Mouse (Mus musculus): ENCODE measurements around the gene Noc4l. TPM values are rescaled to one million over a fixed set of nuclear protein-coding genes. Genes with fewer than 3 reads are reported as not detected.

Noc4l gene
- polyA plus RNA-seq, 1 experiment from 2014 or later: 47.8 TPM

DNA sequence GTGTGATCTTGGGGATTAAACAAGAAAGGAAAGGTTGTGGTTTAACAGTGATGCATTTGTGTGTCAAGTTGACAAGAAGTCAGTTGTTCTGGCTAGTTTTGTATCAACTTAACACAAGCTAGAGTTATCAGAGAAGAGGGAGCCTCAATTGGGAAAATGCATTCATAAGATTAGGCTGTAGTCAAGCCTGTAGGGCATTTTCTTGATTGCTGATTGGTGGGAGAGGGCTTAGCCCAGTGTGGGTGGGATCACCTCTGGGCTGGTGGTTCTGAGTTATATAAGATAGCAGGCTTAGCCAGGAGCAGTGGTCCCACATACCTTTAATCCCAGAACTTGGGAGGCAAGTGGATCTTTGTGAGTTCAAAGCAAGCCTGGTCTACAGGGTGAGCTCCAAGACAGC lies 6.8 kb downstream of the Noc4l start:
- H3K4me2 ChIP-seq (replicated peaks; ENCODE audit: low read depth, low read length): no peak overlapping the region
- H3K9me3 ChIP-seq (ENCODE audit: control insufficient read depth, low read depth, low read length): no peaks in the 10 kb centered on the region
- no peaks in the 10 kb centered on the region for H3K4me1 ChIP-seq (ENCODE audit: control insufficient read depth, insufficient read depth, low read length)
- H3K4me3 ChIP-seq (ENCODE audit: low read depth, low read length): no peak overlapping the region
- no peak overlapping the region for H3K9ac ChIP-seq (replicated peaks; ENCODE audit: low read depth, low read length)
- ATAC-seq (ENCODE audit: insufficient number of reproducible peaks, insufficient read depth, low FRiP score, low read depth): no peak
- H3K27ac ChIP-seq (ENCODE audit: low read length): no peak overlapping the region
- no peaks in the 10 kb centered on the region for H3K27me3 ChIP-seq (ENCODE audit: control insufficient read depth, insufficient read depth, low read length)
- H3K36me3 ChIP-seq (ENCODE audit: control insufficient read depth, insufficient read depth, low read length): peaks cover 40% of the 10 kb centered on the region

DNA sequence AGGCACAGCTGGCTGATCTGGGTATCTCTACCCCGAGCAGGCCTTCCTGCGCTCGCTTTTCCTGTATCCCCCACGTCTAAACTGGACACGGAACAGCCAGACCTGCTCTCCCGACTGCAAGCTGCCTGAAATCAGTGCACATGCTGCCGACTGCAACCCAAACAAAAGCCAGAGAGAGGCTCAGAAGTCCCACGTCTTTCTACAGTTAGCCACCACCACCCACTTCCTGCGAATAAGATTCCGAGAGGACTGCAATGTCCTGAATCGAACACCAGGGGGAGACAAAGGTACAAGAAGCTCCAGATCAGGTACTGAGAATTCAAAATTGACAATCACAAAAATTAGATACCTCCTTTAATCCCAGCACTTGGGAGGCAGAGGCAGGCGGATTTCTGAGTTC lies 13.8 kb downstream of the Noc4l start:
- 17% methylated on average over 12 of the region's 12 CpGs for WGBS
- no peaks in the 10 kb centered on the region for H3K9me3 ChIP-seq (ENCODE audit: control insufficient read depth, low read depth, low read length)
- H3K4me2 ChIP-seq (replicated peaks; ENCODE audit: low read depth, low read length): 0 out of 2 replicates have a peak overlapping the region, but pooled peaks have one; percentile 8
- no peak overlapping the region for H3K27ac ChIP-seq (ENCODE audit: low read length)
- ATAC-seq (ENCODE audit: insufficient number of reproducible peaks, insufficient read depth, low FRiP score, low read depth): no peak
- H3K27me3 ChIP-seq (ENCODE audit: control insufficient read depth, insufficient read depth, low read length): no peaks in the 10 kb centered on the region
- H3K4me3 ChIP-seq (ENCODE audit: low read depth, low read length): no peak overlapping the region
- H3K4me1 ChIP-seq (ENCODE audit: control insufficient read depth, insufficient read depth, low read length): no peaks in the 10 kb centered on the region
- no peak overlapping the region; the same call in 1 of the 2 replicates for H3K9ac ChIP-seq (replicated peaks; ENCODE audit: low read depth, low read length)
- H3K36me3 ChIP-seq (ENCODE audit: control insufficient read depth, insufficient read depth, low read length): no peaks in the 10 kb centered on the region

DNA sequence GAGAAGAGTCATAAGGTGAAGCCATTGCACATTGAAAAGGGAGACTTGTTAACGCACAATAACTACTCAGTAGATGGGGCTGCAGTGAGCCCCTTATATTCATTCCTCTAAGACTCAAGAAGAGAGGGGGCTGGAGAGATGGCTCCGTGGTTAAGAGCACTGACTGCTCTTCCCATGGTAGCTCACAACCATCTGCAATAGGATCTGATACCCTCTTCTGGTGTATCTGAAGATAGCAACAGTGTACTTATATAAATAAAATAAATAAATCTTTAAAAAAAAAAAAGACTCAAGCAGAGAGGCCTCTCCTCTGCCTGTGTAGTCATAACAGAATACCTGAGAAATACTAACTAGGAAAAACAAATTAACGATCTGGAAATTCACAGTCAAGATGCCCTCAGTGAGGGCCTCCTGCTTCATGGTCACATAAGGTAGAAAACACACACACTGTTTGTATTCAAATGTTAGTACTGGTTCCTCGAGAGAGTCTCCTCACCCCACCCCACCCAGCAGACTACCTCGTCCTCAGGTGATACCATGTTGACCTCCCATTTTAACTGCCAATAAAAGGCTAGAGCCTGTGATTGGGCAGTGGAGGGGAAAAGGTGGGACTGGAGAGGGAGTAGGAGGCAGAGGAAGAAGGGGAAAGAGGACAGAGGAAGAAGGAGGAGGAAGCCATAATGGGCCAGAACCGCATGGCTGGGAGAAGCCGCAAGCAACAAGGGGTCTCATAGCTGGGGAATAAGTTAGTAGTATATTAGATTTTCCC lies 14.7 kb downstream of the Noc4l start:
- H3K4me3 ChIP-seq (ENCODE audit: low read depth, low read length): no peak overlapping the region
- H3K4me2 ChIP-seq (replicated peaks; ENCODE audit: low read depth, low read length): no peak overlapping the region
- no peak for ATAC-seq (ENCODE audit: insufficient number of reproducible peaks, insufficient read depth, low FRiP score, low read depth)
- H3K36me3 ChIP-seq (ENCODE audit: control insufficient read depth, insufficient read depth, low read length): no peaks in the 10 kb centered on the region
- H3K9ac ChIP-seq (replicated peaks; ENCODE audit: low read depth, low read length): no peak overlapping the region
- H3K4me1 ChIP-seq (ENCODE audit: control insufficient read depth, insufficient read depth, low read length): no peaks in the 10 kb centered on the region
- H3K27me3 ChIP-seq (ENCODE audit: control insufficient read depth, insufficient read depth, low read length): no peaks in the 10 kb centered on the region
- H3K9me3 ChIP-seq (ENCODE audit: control insufficient read depth, low read depth, low read length): no peaks in the 10 kb centered on the region
- no peak overlapping the region for H3K27ac ChIP-seq (ENCODE audit: low read length)
- 79% methylated on average over 7 of the region's 7 CpGs for WGBS

DNA sequence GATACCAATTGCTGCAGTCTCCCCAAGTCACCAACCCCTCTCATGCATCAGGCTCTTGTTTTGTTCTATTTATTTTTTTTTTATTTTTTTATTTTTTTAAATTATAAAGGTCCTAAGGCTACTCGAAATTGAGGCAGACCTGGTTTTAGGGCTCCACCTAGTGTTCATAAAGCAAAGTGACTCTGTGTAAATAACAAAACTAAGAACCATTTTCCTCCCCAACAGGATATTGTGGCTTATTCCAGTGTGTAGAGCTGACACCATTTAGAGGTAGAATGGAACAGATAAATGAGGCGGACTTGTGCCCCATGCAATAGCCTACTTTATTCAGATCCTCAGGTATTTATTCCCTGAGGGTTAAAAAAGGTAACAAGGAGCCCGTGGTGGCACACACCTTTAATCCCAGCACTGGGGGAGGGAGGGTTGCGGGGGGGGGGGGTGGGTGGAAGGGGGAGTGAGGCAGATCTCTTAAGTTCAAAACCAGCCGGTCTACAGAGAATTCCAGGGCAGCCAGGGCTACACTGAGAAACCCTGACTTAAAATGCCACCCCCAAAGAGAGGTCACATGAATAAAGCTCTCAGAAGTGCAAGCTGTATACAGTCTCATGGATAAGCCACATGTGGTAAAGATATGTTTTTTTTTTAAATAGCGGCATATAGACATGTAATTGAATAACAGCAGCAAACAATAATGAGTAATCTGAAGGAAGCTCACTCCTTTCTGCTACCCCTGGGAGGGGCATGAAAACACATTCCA lies 17.1 kb downstream of the Noc4l start:
- WGBS: 36% methylated on average over 6 of the region's 6 CpGs
- 0 out of 2 replicates have a peak, but pooled peaks have one; percentile 23 for ATAC-seq (ENCODE audit: insufficient number of reproducible peaks, insufficient read depth, low FRiP score, low read depth)
- H3K4me2 ChIP-seq (replicated peaks; ENCODE audit: low read depth, low read length): no peak overlapping the region
- no peaks in the 10 kb centered on the region for H3K4me1 ChIP-seq (ENCODE audit: control insufficient read depth, insufficient read depth, low read length)
- no peaks in the 10 kb centered on the region for H3K36me3 ChIP-seq (ENCODE audit: control insufficient read depth, insufficient read depth, low read length)
- no peak overlapping the region for H3K4me3 ChIP-seq (ENCODE audit: low read depth, low read length)
- no peaks in the 10 kb centered on the region for H3K27me3 ChIP-seq (ENCODE audit: control insufficient read depth, insufficient read depth, low read length)
- no peaks in the 10 kb centered on the region for H3K9me3 ChIP-seq (ENCODE audit: control insufficient read depth, low read depth, low read length)
- H3K27ac ChIP-seq (ENCODE audit: low read length): no peak overlapping the region
- H3K9ac ChIP-seq (replicated peaks; ENCODE audit: low read depth, low read length): no peak overlapping the region

DNA sequence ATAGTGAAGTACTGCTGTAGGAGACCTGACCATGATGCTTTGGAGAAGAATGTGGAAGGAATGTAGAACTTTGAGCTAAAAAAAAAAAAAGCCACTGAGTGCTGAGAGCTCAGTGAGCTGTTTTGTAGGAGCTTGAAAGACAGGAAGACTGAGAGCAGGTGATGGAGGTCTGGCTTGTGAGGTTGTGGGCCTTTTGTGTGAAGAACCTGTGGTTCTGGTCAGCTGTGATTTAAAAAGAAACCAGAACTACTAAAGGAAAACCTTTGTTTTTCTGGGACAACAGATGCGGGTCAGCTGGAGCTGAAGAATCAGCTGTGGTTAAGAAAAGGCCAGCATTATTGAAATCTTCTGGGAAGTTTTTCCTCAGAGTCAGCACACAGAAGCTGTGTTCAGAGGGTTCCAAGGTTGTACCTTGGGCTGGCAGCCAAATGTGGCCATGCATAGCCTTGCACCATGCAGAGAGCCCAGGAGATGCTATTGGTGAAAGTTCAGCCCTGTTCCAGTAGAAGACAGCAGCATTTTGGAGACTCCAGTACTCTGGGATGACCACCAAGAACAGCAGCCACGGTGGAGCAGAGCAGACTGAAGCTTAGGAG lies 23.6 kb downstream of the Noc4l start:
- no peaks in the 10 kb centered on the region for H3K36me3 ChIP-seq (ENCODE audit: control insufficient read depth, insufficient read depth, low read length)
- no peaks in the 10 kb centered on the region for H3K9me3 ChIP-seq (ENCODE audit: control insufficient read depth, low read depth, low read length)
- 82% methylated on average over 2 of the region's 2 CpGs for WGBS
- ATAC-seq (ENCODE audit: insufficient number of reproducible peaks, insufficient read depth, low FRiP score, low read depth): no peak
- no peaks in the 10 kb centered on the region for H3K4me1 ChIP-seq (ENCODE audit: control insufficient read depth, insufficient read depth, low read length)
- H3K27ac ChIP-seq (ENCODE audit: low read length): no peak overlapping the region
- no peaks in the 10 kb centered on the region for H3K27me3 ChIP-seq (ENCODE audit: control insufficient read depth, insufficient read depth, low read length)
- no peak overlapping the region for H3K4me2 ChIP-seq (replicated peaks; ENCODE audit: low read depth, low read length)
- H3K9ac ChIP-seq (replicated peaks; ENCODE audit: low read depth, low read length): no peak overlapping the region
- H3K4me3 ChIP-seq (ENCODE audit: low read depth, low read length): no peak overlapping the region

DNA sequence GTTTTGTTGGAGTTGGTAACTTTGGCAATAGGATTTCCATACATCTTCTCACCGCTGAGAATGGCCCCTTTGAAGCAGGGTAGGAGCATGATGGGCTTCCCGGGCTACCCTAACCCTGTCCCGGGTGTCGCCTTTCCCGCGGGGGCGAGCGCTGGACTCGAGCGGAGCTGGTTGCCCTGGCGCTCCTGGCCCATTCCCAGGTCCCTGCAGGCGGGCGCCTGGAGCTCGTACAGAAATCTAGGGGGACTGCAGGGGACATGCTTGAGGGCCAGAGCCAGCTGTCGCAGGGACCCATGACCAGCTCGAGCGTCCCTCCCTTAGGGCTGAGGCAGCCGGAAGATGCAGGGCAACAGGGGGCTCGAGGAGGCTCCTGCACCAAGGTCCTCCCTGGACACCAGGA lies 25.1 kb downstream of the Noc4l start:
- no peaks in the 10 kb centered on the region for H3K27me3 ChIP-seq (ENCODE audit: control insufficient read depth, insufficient read depth, low read length)
- H3K4me2 ChIP-seq (replicated peaks; ENCODE audit: low read depth, low read length): no peak overlapping the region
- H3K36me3 ChIP-seq (ENCODE audit: control insufficient read depth, insufficient read depth, low read length): no peaks in the 10 kb centered on the region
- no peak overlapping the region for H3K27ac ChIP-seq (ENCODE audit: low read length)
- no peak overlapping the region for H3K9ac ChIP-seq (replicated peaks; ENCODE audit: low read depth, low read length)
- 24% methylated on average over 19 of the region's 19 CpGs for WGBS
- no peaks in the 10 kb centered on the region for H3K4me1 ChIP-seq (ENCODE audit: control insufficient read depth, insufficient read depth, low read length)
- no peak overlapping the region for H3K4me3 ChIP-seq (ENCODE audit: low read depth, low read length)
- no peak for ATAC-seq (ENCODE audit: insufficient number of reproducible peaks, insufficient read depth, low FRiP score, low read depth)
- no peaks in the 10 kb centered on the region for H3K9me3 ChIP-seq (ENCODE audit: control insufficient read depth, low read depth, low read length)

DNA sequence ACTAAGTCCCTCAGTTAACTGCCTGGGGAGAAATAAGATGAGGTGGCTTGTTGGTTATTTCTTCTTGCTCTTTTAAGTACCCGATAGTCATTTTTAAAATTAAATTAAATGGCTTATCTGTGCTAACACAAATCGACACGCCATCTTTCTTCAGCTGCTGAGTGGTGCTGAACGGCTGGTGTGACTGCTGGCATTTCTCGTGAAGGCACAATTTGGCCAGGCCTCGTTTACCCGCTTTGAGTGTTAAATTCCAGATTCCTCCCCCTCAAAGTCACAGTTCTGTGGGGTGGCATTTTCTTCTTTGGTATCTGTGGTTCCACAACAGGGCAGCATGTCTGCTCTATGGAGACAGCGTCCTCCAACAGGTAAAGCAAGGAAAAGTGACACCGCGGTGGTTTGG lies 25.9 kb downstream of the Noc4l start:
- no peak overlapping the region for H3K27ac ChIP-seq (ENCODE audit: low read length)
- H3K36me3 ChIP-seq (ENCODE audit: control insufficient read depth, insufficient read depth, low read length): no peaks in the 10 kb centered on the region
- H3K27me3 ChIP-seq (ENCODE audit: control insufficient read depth, insufficient read depth, low read length): no peaks in the 10 kb centered on the region
- no peak for ATAC-seq (ENCODE audit: insufficient number of reproducible peaks, insufficient read depth, low FRiP score, low read depth)
- H3K4me1 ChIP-seq (ENCODE audit: control insufficient read depth, insufficient read depth, low read length): no peaks in the 10 kb centered on the region
- 74% methylated on average over 10 of the region's 10 CpGs for WGBS
- H3K4me2 ChIP-seq (replicated peaks; ENCODE audit: low read depth, low read length): no peak overlapping the region
- no peak overlapping the region for H3K4me3 ChIP-seq (ENCODE audit: low read depth, low read length)
- no peaks in the 10 kb centered on the region for H3K9me3 ChIP-seq (ENCODE audit: control insufficient read depth, low read depth, low read length)
- H3K9ac ChIP-seq (replicated peaks; ENCODE audit: low read depth, low read length): no peak overlapping the region

DNA sequence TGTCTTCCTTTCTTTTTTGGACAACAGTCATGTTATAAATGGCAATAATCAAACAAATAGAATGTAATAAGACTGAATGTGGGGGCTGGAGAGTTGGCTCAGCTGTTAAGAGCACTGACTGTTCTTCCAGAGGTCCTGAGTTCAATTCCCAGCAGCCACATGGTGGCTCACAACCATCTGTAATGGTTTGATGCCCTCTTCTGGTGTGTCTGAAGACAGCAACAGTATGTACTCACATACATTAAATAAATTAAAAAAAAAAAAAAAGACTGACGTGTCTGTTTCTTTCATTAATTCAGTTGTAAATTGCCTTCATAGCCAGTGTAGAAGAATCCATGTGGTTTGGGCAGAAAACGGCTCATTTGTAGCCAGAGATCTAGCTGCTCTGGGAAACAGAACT lies 28.9 kb downstream of the Noc4l start:
- WGBS: 85% methylated on average over 2 of the region's 2 CpGs
- Histone ChIP-seq H3K4me2 (replicated peaks; ENCODE audit: low read depth, low read length) (no peak overlapping the region), H3K4me3 (ENCODE audit: low read depth, low read length) (no peak overlapping the region), H3K27ac (ENCODE audit: low read length) (no peak overlapping the region), H3K36me3 (ENCODE audit: control insufficient read depth, insufficient read depth, low read length) (no peaks in the 10 kb centered on the region), H3K9ac (replicated peaks; ENCODE audit: low read depth, low read length) (no peak overlapping the region), H3K9me3 (ENCODE audit: control insufficient read depth, low read depth, low read length) (no peaks in the 10 kb centered on the region), H3K4me1 (ENCODE audit: control insufficient read depth, insufficient read depth, low read length) (no peaks in the 10 kb centered on the region), H3K27me3 (ENCODE audit: control insufficient read depth, insufficient read depth, low read length) (no peaks in the 10 kb centered on the region)
- no peak for ATAC-seq (ENCODE audit: insufficient number of reproducible peaks, insufficient read depth, low FRiP score, low read depth)

Data from stomach, embryonic 14.5 days (tissue).